10 mouse cellular contexts compared by ENCODE assay signal in the genomic region with DNA sequence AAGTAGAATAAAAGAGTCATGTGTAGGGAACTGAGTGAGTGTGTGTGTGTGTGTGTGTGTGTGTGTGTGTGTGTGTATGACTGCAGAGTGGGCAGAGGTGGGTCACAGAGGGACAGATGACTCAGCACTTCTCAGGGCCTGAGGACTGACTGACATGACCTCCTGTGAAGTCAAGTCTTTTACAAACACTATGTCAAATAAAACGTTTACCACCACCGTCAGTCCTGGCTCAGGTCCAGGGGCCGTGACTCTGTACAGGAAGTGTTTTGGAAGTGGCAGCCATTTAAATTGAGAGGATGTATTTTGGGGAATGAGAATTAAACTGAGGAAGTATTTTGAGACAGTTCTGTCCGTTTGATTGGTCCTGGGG. TPM values are rescaled to one million over a fixed set of nuclear protein-coding genes. Genes with fewer than 3 reads are reported as not detected.
A peak's percentile ranks its signal among the peaks of the same experiment; 100 is the strongest.
DNase-seq lines count a peak whose midpoint lies in the region; ATAC-seq lines count a peak whose summit lies in the region.
"Had no signal": no experiment of that assay in that cellular context is flagged by ENCODE, and none has a peak within 500 bp of the region (broad histone marks: within the 10 kb centered on the region; RNA-seq: fewer than 3 reads in every experiment).

No protein-coding gene starts in this region.

- peak; percentile 21; the same call in 1 of the 2 replicates for ATAC-seq in kidney, embryonic 14.5 days (ENCODE audit: low FRiP score, low TSS enrichment)
- no peak for ATAC-seq in embryonic facial prominence, embryonic 12.5 days (ENCODE audit: insufficient number of reproducible peaks, insufficient read depth, low FRiP score, low TSS enrichment)
- ATAC-seq in liver, embryonic 11.5 days (replicated peaks; ENCODE audit: low FRiP score): peak; percentile 53
- peak; percentile 42 for ATAC-seq in stomach, embryonic 14.5 days (ENCODE audit: insufficient number of reproducible peaks, insufficient read depth, low FRiP score, low read depth)

- H3K36me3 ChIP-seq in kidney, embryonic 14.5 days (ENCODE audit: control insufficient read depth, insufficient read depth, low read length): peaks cover 4% of the 10 kb centered on the region; the same call in 1 of the 2 replicates
- no peaks in the 10 kb centered on the region; the same call in 1 of the 2 replicates for H3K36me3 ChIP-seq in embryonic facial prominence, embryonic 12.5 days
- H3K36me3 ChIP-seq in liver, embryonic 11.5 days (ENCODE audit: control insufficient read depth, insufficient read depth, low read length): no peaks in the 10 kb centered on the region; the same call in 1 of the 2 replicates
- peaks cover 3% of the 10 kb centered on the region; the same call in 1 of the 2 replicates for H3K36me3 ChIP-seq in stomach, embryonic 14.5 days (ENCODE audit: control insufficient read depth, insufficient read depth, low read length)
- H3K36me3 ChIP-seq: neural tube, embryonic 12.5 days had no signal

- no peak overlapping the region for H3K4me2 ChIP-seq in kidney, embryonic 14.5 days (replicated peaks; ENCODE audit: low read depth, low read length)
- H3K4me2 ChIP-seq in embryonic facial prominence, embryonic 12.5 days (replicated peaks): no peak overlapping the region
- no peak overlapping the region for H3K4me2 ChIP-seq in liver, embryonic 11.5 days
- no peak overlapping the region for H3K4me2 ChIP-seq in stomach, embryonic 14.5 days (replicated peaks; ENCODE audit: low read depth, low read length)
- H3K4me2 ChIP-seq: neural tube, embryonic 12.5 days had no signal

- no peak for DNase-seq in kidney, adult 11 months
- no peak for DNase-seq in liver, embryonic 11.5 days (ENCODE audit: low spot score)
- no peak for DNase-seq in thymus, adult 18-20 months
- DNase-seq in cerebellum, postnatal 36 days: no peak
- DNase-seq in left cerebral cortex, postnatal 4 days: no peak
- DNase-seq: layer of hippocampus, adult 9-11 months had no signal

- 22% methylated on average over 4 of the region's 4 CpGs for WGBS in kidney, embryonic 14.5 days
- WGBS in embryonic facial prominence, embryonic 12.5 days: 28% methylated on average over 4 of the region's 4 CpGs
- 35% methylated on average over 4 of the region's 4 CpGs for WGBS in liver, embryonic 11.5 days
- 15% methylated on average over 4 of the region's 4 CpGs for WGBS in stomach, embryonic 14.5 days

- no peaks in the 10 kb centered on the region for H3K27me3 ChIP-seq in kidney, embryonic 14.5 days (ENCODE audit: control insufficient read depth, insufficient read depth, low read length)
- no peaks in the 10 kb centered on the region for H3K27me3 ChIP-seq in embryonic facial prominence, embryonic 12.5 days
- no peaks in the 10 kb centered on the region for H3K27me3 ChIP-seq in liver, embryonic 11.5 days (replicated peaks; ENCODE audit: control insufficient read depth, insufficient read depth, low read length)
- no peaks in the 10 kb centered on the region for H3K27me3 ChIP-seq in stomach, embryonic 14.5 days (ENCODE audit: control insufficient read depth, insufficient read depth, low read length)
- H3K27me3 ChIP-seq: neural tube, embryonic 12.5 days had no signal

- H3K4me1 ChIP-seq in kidney, embryonic 14.5 days (ENCODE audit: control insufficient read depth, insufficient read depth, low read length): peaks cover 11% of the 10 kb centered on the region; the same call in 1 of the 2 replicates
- H3K4me1 ChIP-seq in embryonic facial prominence, embryonic 12.5 days: peaks cover 11% of the 10 kb centered on the region; the same call in 1 of the 2 replicates
- H3K4me1 ChIP-seq in liver, embryonic 11.5 days (replicated peaks; ENCODE audit: control insufficient read depth, insufficient read depth, low read length): peaks cover 2% of the 10 kb centered on the region; the same call in 1 of the 2 replicates
- peaks cover 46% of the 10 kb centered on the region for H3K4me1 ChIP-seq in stomach, embryonic 14.5 days (ENCODE audit: control insufficient read depth, insufficient read depth, low read length)
- H3K4me1 ChIP-seq: neural tube, embryonic 12.5 days had no signal

- no peaks in the 10 kb centered on the region for H3K9me3 ChIP-seq in kidney, embryonic 14.5 days (ENCODE audit: control insufficient read depth, low read length)
- H3K9me3 ChIP-seq in embryonic facial prominence, embryonic 12.5 days: no peaks in the 10 kb centered on the region
- no peaks in the 10 kb centered on the region for H3K9me3 ChIP-seq in liver, embryonic 11.5 days (ENCODE audit: control insufficient read depth, low read length)
- H3K9me3 ChIP-seq in stomach, embryonic 14.5 days (ENCODE audit: control insufficient read depth, low read depth, low read length): no peaks in the 10 kb centered on the region
- H3K9me3 ChIP-seq: neural tube, embryonic 12.5 days had no signal

- intact Hi-C loops in left cerebral cortex, postnatal 4 days (cut with DNase I): no loop called here

- H3K27ac ChIP-seq in kidney, embryonic 14.5 days (ENCODE audit: low read depth, low read length): peak overlapping the region; percentile 57; the same call in 1 of the 2 replicates
- H3K27ac ChIP-seq in embryonic facial prominence, embryonic 12.5 days: peak overlapping the region; percentile 51; the same call in 1 of the 2 replicates
- H3K27ac ChIP-seq in liver, embryonic 11.5 days (ENCODE audit: low read depth, low read length): no peak overlapping the region
- peak overlapping the region; percentile 82 for H3K27ac ChIP-seq in stomach, embryonic 14.5 days (ENCODE audit: low read length)
- H3K27ac ChIP-seq: neural tube, embryonic 12.5 days had no signal

- H3K9ac ChIP-seq in kidney, embryonic 14.5 days (ENCODE audit: low read depth, low read length): no peak overlapping the region
- H3K9ac ChIP-seq in embryonic facial prominence, embryonic 12.5 days: no peak overlapping the region
- H3K9ac ChIP-seq in liver, embryonic 11.5 days (ENCODE audit: low read depth, low read length): no peak overlapping the region
- no peak overlapping the region for H3K9ac ChIP-seq in stomach, embryonic 14.5 days (replicated peaks; ENCODE audit: low read depth, low read length)
- H3K9ac ChIP-seq: neural tube, embryonic 12.5 days had no signal

- no peak overlapping the region for H3K4me3 ChIP-seq in kidney, embryonic 14.5 days (ENCODE audit: low read length)
- no peak overlapping the region for H3K4me3 ChIP-seq in embryonic facial prominence, embryonic 12.5 days
- no peak overlapping the region for H3K4me3 ChIP-seq in liver, embryonic 11.5 days (ENCODE audit: low read depth, low read length)
- no peak overlapping the region for H3K4me3 ChIP-seq in stomach, embryonic 14.5 days (ENCODE audit: low read depth, low read length)
- H3K4me3 ChIP-seq: neural tube, embryonic 12.5 days had no signal

RNA-seq across cellular contexts. Expression of a gene that starts 52.9 kb away (rescaled TPM):
- 17.3 and 23.9 TPM in 2 replicates for polyA plus RNA-seq in kidney, embryonic 14.5 days (2014; fragmentation: Nextera tagmentation; extraction: Ambion mirVana)
- polyA plus RNA-seq in embryonic facial prominence, embryonic 12.5 days (2016; fragmentation: Nextera tagmentation; extraction: Ambion mirVana): 33.8 and 35.9 TPM in 2 replicates
- 17.9 and 18.2 TPM in 2 replicates for polyA plus RNA-seq in liver, embryonic 11.5 days (2014; fragmentation: Nextera tagmentation; extraction: Ambion mirVana)
- 21.3 and 22.0 TPM in 2 replicates for polyA plus RNA-seq in stomach, embryonic 14.5 days (2014; fragmentation: Nextera tagmentation; extraction: Ambion mirVana)
- 10 to 100 TPM; 17.9 to 19.7 TPM for total RNA-seq in left cerebral cortex, postnatal 4 days (2021)
